Mouse (Mus musculus) liver, adult 2 months (tissue): ENCODE measurements around the gene Lim2.

ENCODE experiments used
- CTCF ChIP-seq: fragments of 200-500 bp; IDR thresholded peaks from 2 replicates; pipeline ENCODE4 v1.5.1; 2011; ENCODE audit warnings: low read depth, low read length, control low read depth
- POLR2A ChIP-seq: fragments of 200-500 bp; IDR thresholded peaks from 2 replicates; pipeline ENCODE4 v1.6.1; 2011; ENCODE audit warnings: low read length, control low read depth; ENCODE audit not compliant: insufficient read depth; ENCODE audit errors: extremely low read depth

DNA sequence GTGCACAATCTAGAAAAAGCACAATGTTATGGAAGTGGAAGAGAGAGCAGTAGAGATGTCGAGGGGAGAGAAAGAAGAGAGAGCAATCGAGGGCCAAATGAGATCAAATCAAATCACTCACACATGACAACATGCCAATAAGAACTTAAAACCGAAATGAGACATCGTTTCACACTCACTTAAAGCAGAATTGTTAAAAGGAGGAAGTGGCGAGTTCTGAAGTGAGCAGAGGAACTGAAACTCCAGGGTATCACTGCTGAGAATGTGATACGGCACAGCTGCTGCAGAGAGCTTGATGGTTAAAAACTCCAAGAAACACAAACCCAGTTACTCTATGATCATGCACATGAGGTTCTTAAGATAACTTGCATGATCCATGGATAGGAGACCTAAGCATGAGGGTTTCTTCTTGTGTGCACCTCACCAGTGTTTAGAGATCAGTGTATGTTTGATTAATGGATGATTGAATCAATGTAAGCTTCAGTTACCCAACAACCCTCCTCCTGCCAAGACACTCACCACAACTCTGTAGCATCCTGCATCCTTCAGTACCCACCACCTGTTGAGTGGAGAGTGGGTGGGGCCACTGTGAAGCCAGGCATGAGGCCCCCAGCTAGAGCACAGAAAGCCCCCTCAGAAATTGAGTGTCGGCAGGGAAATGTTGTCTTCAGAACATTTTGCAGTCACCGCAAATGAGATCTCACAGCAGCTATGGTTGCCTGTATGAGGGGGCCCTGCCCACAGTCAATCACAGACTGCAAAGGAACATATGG, 34.9 kb upstream of the Lim2 start:
- TF ChIP-seq POLR2A (no peak), CTCF (no peak)
